Mouse (Mus musculus) embryonic fibroblast, embryonic 13.5 days (primary cell): ENCODE data around the gene Ttll11. TPM values are rescaled to one million over a fixed set of nuclear protein-coding genes. Genes with fewer than 3 reads are reported as not detected.

Experiments used
- H3K27ac ChIP-seq: 2 replicates; pipeline ENCODE4 v1.5.1; 2012; ENCODE audit warnings: low read length, control low read depth, inconsistent platforms; ENCODE audit not compliant: insufficient read depth
- H3K4me1 ChIP-seq: 2 replicates; pipeline ENCODE4 v1.6.1; 2011; ENCODE audit warnings: low read length; ENCODE audit not compliant: control insufficient read depth, insufficient read depth
- H3K4me3 ChIP-seq: 2 replicates; pipeline ENCODE4 v1.5.1; 2011; ENCODE audit warnings: mild to moderate bottlenecking, control low read depth, low read length; ENCODE audit not compliant: insufficient read depth
- CTCF ChIP-seq: IDR thresholded peaks from 2 replicates; pipeline ENCODE4 v1.5.1; 2011; ENCODE audit warnings: mild to moderate bottlenecking, control low read depth, low read length, moderate library complexity, borderline replicate concordance; ENCODE audit not compliant: insufficient read depth
- POLR2A ChIP-seq: IDR thresholded peaks from 2 replicates; pipeline ENCODE4 v1.6.1; 2011; ENCODE audit warnings: low read depth, mild to moderate bottlenecking, control low read depth, low read length, moderate library complexity
- polyA plus RNA-seq: library from polyadenylated mRNA; stranded (reverse); fragments of >200 nt; gene quantifications from 2 replicates; pipeline ENCODE4 v1.2.4, GENCODE M21; 2011; ENCODE audit warnings: low read depth; ENCODE audit not compliant: missing spikeins, insufficient read length

The Ttll11 gene
- polyA plus RNA-seq, 1 experiment, result 4.6 TPM

DNA sequence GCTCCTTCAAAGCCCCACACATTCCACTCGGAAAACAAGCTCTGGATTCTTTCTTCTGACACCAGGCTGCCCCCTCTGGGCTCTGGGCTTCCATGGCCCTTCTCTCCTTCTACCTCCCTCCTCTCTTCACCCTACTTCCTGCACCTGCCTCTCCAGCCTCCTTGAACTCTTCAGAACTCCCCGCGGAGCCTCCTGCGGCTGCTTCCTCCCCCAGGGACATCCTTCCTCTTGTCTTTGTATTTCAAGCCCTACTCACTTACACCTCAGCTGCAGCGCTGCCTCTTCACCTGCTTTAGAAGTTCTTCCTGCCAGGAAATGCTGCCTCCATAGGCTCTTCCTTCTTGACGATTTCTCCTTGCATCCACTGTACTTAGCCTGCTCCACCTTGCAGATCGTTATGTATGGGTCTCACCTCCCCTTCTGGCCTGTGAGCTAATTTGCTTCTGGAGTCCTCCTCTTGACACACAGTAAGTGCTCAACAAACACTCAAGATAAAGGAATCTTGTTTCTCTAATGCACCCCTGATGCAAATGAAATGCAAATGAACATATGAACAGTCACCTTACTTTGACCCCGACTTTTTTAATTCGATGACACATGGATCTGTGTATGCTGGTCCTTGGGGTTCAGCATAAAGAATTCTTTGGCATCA is 97.3 kb downstream of the Ttll11 start:
- peaks cover 31% of the 10 kb centered on the region for H3K4me1 ChIP-seq
- TF ChIP-seq POLR2A, result no peak
- TF ChIP-seq CTCF, result no peak
- H3K27ac ChIP-seq, result peak overlapping the region; percentile 93
- no peak overlapping the region for H3K4me3 ChIP-seq

DNA sequence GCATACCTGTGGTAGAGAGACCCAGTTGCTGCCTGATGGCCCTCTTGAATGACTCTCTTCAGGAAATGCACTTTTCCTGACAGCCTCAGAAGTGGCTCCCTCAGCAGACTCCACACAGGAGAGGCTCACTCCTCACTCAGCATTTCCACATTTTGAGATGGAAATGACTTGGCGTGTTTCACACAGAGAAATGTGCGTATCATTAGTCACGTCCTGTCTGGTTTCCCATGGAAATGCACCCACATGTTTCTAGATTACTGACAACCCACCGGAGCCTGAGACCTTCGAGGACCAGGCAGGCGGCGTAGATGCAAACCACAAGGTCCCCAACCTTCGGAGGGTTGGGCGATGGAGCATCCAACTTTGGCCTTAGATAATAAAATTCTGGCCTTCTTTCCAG is 97.8 kb downstream of the Ttll11 start:
- H3K4me1 ChIP-seq, result peaks cover 31% of the 10 kb centered on the region
- H3K27ac ChIP-seq, result peak overlapping the region; percentile 93
- TF ChIP-seq CTCF, result no peak
- peak; percentile 26; the same call in 1 of the 2 replicates for TF ChIP-seq POLR2A
- no peak overlapping the region for H3K4me3 ChIP-seq

DNA sequence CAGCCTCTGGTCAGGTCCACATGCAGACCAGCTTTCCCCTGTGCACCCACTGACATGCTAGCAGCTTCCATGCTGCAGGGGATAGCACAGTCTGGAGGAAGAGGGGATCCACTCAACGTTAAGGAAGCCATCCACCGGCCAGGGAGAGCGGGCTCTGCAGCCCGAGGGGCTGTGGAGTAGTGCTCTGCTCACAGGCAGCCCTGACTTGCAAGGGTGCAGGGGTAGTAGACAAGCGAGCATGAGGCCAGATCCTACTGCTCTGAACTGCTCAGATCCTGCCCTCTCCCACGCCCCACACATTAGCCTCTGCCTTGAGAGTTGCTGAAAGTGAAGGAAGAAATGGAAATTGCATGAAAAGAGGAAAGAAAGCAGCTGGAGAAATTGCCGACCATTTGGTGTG is 99.4 kb downstream of the Ttll11 start:
- Histone ChIP-seq H3K27ac (peak overlapping the region; percentile 23), H3K4me1 (peaks cover 31% of the 10 kb centered on the region), H3K4me3 (no peak overlapping the region)
- TF ChIP-seq CTCF (no peak), POLR2A (no peak)

DNA sequence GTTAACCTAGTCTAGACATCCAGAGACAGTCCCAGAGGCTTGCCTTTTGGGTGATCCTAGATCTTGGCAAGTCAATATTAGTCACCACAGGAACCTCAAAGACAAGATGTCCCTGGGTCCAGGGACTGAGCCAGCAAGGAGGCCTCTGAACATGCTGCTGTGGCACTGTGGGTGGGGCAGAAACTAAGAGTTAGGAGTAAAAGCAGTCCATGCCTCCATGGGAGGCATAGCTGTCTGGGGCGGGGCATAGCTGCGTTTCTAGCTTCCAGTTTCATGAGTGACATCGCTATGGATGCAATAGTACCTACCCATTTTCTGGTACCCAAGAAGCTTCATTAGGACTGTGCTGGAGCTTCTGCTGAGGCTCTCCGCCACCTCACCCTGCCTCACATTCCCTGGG is 99.8 kb downstream of the Ttll11 start:
- H3K4me3 ChIP-seq, result no peak overlapping the region
- TF ChIP-seq CTCF, result no peak
- TF ChIP-seq POLR2A, result no peak
- H3K4me1 ChIP-seq, result peaks cover 33% of the 10 kb centered on the region
- peak overlapping the region; percentile 23; the same call in 1 of the 2 replicates for H3K27ac ChIP-seq

DNA sequence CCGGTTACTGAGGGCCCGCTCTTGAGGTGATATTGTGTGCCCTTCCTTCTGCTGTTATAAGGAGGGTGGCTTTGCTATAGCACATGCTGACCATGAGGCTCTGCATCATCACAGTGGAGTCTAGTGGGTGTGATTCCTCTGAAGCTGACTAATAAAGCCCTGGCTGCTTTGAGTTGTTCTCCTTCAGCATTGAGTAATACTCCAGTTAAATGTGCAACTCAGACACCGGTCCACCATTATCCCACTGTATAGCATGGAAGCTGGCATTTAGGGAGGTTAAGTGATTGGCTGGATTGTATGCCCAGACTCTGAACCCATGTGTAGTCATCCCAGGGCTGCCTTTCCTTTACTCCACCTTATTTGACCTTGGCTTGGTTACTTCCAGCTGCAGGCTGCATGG is 101.2 kb downstream of the Ttll11 start:
- no peak for TF ChIP-seq CTCF
- no peak for TF ChIP-seq POLR2A
- Histone ChIP-seq H3K4me1 (peaks cover 31% of the 10 kb centered on the region), H3K4me3 (no peak overlapping the region), H3K27ac (no peak overlapping the region)

DNA sequence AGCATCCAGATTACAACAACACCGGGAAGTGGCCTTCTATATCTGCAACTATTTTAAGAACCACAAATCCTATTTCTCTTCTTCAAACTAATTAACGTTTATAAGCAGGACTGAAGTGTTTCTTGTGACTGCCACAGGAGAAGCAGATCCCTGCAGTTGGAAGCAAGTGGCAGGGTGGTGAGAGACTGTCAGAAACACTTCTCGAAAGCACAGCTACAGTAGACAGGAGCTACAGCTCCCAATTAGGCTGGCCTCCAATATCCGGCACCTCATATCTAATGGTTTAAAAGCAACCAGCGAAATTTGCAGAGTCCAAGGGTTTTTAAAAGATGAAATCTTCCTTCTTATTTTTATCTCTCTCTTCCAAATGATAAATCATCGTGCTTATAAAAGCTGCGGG is 104.1 kb downstream of the Ttll11 start:
- H3K27ac ChIP-seq, result no peak overlapping the region
- H3K4me1 ChIP-seq, result peaks cover 15% of the 10 kb centered on the region
- TF ChIP-seq CTCF (no peak), POLR2A (no peak)
- H3K4me3 ChIP-seq, result no peak overlapping the region

DNA sequence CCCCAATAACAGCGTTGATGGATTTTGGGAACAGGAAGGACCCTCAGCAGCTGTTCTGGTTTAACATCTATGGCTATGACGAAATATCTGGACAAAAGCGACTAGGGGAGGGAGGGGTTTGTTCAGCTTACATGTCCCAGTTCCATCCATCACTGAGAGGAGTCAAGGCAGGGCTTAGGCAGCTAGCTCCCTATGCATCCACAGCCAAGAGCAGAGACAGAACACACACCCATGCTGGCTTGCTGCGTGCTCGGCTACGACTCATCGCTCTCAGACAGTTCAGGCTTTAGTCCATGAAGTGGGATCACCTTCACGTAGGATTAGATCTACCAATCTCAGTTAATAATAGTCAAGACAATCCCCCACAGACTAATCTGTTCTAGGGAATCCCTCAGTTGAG is 105.3 kb downstream of the Ttll11 start:
- Histone ChIP-seq H3K27ac (0 out of 2 replicates have a peak overlapping the region, but pooled peaks have one; percentile 13), H3K4me1 (peaks cover 7% of the 10 kb centered on the region), H3K4me3 (no peak overlapping the region)
- no peak for TF ChIP-seq POLR2A

DNA sequence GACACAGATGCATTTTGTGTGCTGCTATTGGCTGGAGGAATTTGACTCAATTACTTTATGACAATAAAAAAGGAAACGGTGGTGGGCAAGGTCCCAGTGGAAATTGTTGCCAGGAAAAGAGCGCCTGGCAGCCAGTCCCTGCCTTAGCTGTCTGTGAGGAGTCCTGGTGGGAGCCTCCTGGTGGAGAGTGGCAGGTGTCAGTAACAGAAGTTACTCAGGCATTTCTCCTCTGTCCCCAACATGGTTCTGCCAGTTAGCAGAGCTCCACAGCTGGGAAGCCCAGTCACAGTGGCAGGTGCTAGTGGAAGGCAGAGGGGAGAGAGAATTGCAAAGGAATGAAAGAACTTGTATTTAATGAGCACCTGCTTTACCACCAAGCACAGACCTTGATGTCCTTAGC is 110.5 kb downstream of the Ttll11 start:
- H3K4me1 ChIP-seq, result peaks cover 1% of the 10 kb centered on the region; the same call in 1 of the 2 replicates
- no peak overlapping the region for H3K27ac ChIP-seq
- no peak overlapping the region for H3K4me3 ChIP-seq
- no peak for TF ChIP-seq CTCF
- TF ChIP-seq POLR2A, result no peak

DNA sequence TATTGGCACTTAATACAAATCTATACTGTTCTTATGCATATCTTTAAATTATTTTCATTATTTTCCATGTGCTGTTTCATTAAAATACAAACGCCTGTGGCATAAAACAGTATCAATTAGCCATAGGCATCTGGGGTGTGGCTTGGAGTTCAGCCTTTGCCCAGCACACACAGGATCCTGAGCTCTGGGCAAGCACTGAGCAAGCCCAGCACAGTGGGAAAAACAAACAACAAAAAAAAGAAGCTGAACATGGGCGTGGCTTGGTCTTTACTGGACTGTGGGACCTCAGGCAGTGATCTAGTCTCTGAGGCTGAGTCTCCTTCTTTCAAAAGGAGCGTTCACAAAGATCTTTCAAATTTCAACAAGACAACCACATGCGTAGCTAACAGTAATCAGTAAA is 116.4 kb downstream of the Ttll11 start:
- Histone ChIP-seq H3K27ac (no peak overlapping the region), H3K4me3 (no peak overlapping the region), H3K4me1 (no peaks in the 10 kb centered on the region)
- TF ChIP-seq POLR2A (no peak), CTCF (no peak)

DNA sequence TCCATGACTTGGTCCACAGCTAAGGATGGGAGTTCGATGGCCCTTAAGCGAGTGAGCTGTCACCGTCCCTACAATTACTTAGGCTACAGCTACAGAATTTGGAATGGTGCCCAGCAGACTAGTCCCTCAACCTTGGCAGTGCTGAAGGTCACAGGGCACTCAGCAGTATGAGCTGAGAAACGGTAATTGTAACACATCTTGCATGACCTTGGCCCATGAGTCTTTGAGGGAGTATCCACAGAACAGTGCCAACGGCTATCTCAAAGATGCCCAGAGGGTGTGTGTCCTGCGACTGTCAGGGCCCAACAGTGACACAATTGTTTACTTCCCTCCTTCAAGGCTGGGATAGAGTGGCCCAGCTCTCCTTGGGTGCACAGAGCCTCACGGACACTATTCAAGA is 118.5 kb downstream of the Ttll11 start:
- no peak overlapping the region for H3K4me3 ChIP-seq
- no peaks in the 10 kb centered on the region for H3K4me1 ChIP-seq
- H3K27ac ChIP-seq, result no peak overlapping the region

More for the DNA sequence above, 118.5 kb downstream of the Ttll11 start:
- TF ChIP-seq CTCF (no peak), POLR2A (no peak)
